Mouse (Mus musculus): ENCODE measurements around the gene Tmem41a. TPM values are rescaled to one million over a fixed set of nuclear protein-coding genes. Genes with fewer than 3 reads are reported as not detected.
A peak's percentile ranks its signal among the peaks of the same experiment; 100 is the strongest.

The Tmem41a gene
- polyA plus RNA-seq, 1 experiment from 2014 or later: 28.5 TPM

GRCm38 (mm10) chr16:21983581-21983980 lies 36.2 kb upstream of the Tmem41a start:
- Histone ChIP-seq H3K4me1 (replicated peaks; ENCODE audit: control insufficient read depth, insufficient read depth, low read length) (no peaks in the 10 kb centered on the region), H3K9me3 (ENCODE audit: control insufficient read depth, low read length) (no peaks in the 10 kb centered on the region), H3K4me3 (ENCODE audit: low read depth, low read length) (no peak overlapping the region), H3K36me3 (ENCODE audit: control insufficient read depth, insufficient read depth, low read length) (no peaks in the 10 kb centered on the region), H3K27ac (ENCODE audit: low read depth, low read length) (no peak overlapping the region), H3K27me3 (ENCODE audit: control insufficient read depth, insufficient read depth, low read length) (no peaks in the 10 kb centered on the region), H3K9ac (ENCODE audit: low read length) (no peak overlapping the region), H3K4me2 (ENCODE audit: low read depth, low read length, severe bottlenecking) (no peak overlapping the region)
- 93% methylated on average over 4 of the region's 4 CpGs for WGBS
- no peak for DNase-seq (ENCODE audit: low spot score)
- ATAC-seq (replicated peaks; ENCODE audit: low FRiP score): no peak

DNA sequence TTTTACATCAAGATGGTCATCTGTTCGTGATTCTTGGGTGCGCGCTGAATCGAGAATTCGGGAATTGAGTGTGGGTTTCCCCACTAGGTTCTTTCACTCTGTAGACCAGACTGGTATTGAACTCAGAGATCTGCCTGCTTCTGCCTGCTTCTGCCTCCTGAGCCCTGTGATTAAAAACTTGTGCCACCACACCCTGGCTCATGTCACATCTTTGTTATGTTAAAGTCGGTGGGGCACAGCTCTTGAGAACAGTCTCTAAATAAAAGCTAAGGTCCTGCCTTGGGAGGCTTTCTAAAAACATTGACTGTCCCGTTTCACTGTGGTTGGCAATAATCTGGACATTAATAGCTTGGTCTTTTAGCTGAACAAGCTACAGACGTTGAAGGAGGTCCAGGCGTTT lies 35.8 kb upstream of the Tmem41a start:
- Histone ChIP-seq H3K27ac (ENCODE audit: low read depth, low read length) (no peak overlapping the region), H3K9me3 (ENCODE audit: control insufficient read depth, low read length) (no peaks in the 10 kb centered on the region), H3K4me2 (ENCODE audit: low read depth, low read length, severe bottlenecking) (no peak overlapping the region), H3K9ac (ENCODE audit: low read length) (no peak overlapping the region), H3K27me3 (ENCODE audit: control insufficient read depth, insufficient read depth, low read length) (no peaks in the 10 kb centered on the region), H3K4me1 (replicated peaks; ENCODE audit: control insufficient read depth, insufficient read depth, low read length) (no peaks in the 10 kb centered on the region), H3K36me3 (ENCODE audit: control insufficient read depth, insufficient read depth, low read length) (no peaks in the 10 kb centered on the region), H3K4me3 (ENCODE audit: low read depth, low read length) (no peak overlapping the region)
- 92% methylated on average over 9 of the region's 9 CpGs for WGBS
- no peak for DNase-seq (ENCODE audit: low spot score)
- no peak for ATAC-seq (replicated peaks; ENCODE audit: low FRiP score)

DNA sequence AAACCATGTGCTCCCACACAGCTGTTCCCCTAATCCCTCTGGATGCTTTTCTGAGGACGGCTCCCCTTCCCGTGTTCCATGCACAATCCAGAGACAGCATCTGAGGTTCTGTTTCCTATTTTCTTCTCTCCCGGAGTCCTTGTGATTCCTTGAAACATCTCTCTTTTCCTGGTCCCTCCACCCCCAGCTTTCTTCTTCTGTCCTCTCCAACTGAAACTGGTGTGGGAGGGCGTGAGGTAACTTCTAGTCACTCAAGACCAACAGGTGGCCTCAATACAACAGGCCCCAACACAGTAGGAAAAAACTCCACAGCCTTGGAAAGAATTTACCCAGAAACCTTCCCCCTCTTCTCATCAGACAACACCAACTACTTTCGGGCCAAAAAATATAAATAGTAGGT lies 30.0 kb upstream of the Tmem41a start:
- WGBS: 78% methylated on average over 5 of the region's 5 CpGs
- H3K36me3 ChIP-seq (ENCODE audit: control insufficient read depth, insufficient read depth, low read length): no peaks in the 10 kb centered on the region
- no peaks in the 10 kb centered on the region for H3K27me3 ChIP-seq (ENCODE audit: control insufficient read depth, insufficient read depth, low read length)
- H3K9ac ChIP-seq (ENCODE audit: low read length): no peak overlapping the region
- DNase-seq (ENCODE audit: low spot score): no peak
- no peaks in the 10 kb centered on the region for H3K4me1 ChIP-seq (replicated peaks; ENCODE audit: control insufficient read depth, insufficient read depth, low read length)
- H3K9me3 ChIP-seq (ENCODE audit: control insufficient read depth, low read length): no peaks in the 10 kb centered on the region
- no peak overlapping the region for H3K4me3 ChIP-seq (ENCODE audit: low read depth, low read length)
- H3K27ac ChIP-seq (ENCODE audit: low read depth, low read length): no peak overlapping the region
- ATAC-seq (replicated peaks; ENCODE audit: low FRiP score): no peak
- no peak overlapping the region for H3K4me2 ChIP-seq (ENCODE audit: low read depth, low read length, severe bottlenecking)

DNA sequence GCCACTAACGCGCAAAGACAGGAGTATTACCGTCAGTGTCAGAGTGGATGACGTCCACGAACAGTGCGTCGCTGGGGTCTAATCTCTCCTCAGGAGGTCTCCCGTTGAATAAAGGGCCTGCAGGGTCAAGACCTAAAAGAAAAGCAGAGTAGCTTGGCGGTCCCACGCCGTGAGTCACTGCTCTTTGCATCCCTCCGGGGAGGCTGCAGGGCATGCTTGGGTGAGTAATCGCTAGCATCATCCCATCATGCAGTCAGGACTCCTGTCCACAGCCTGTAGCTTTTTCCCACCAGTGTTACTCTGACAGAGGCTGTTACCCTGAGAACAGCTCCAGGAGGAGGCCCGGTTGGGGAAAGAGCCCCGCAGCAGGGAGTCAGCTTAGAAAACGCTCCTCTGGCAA lies 28.9 kb upstream of the Tmem41a start:
- Histone ChIP-seq H3K36me3 (ENCODE audit: control insufficient read depth, insufficient read depth, low read length) (no peaks in the 10 kb centered on the region), H3K27me3 (ENCODE audit: control insufficient read depth, insufficient read depth, low read length) (no peaks in the 10 kb centered on the region), H3K9ac (ENCODE audit: low read length) (no peak overlapping the region), H3K4me3 (ENCODE audit: low read depth, low read length) (no peak overlapping the region), H3K27ac (ENCODE audit: low read depth, low read length) (no peak overlapping the region), H3K4me2 (ENCODE audit: low read depth, low read length, severe bottlenecking) (peak overlapping the region; percentile 35), H3K9me3 (ENCODE audit: control insufficient read depth, low read length) (no peaks in the 10 kb centered on the region), H3K4me1 (replicated peaks; ENCODE audit: control insufficient read depth, insufficient read depth, low read length) (no peaks in the 10 kb centered on the region)
- no peak for DNase-seq (ENCODE audit: low spot score)
- under 1% methylated on average over 16 of the region's 16 CpGs for WGBS
- ATAC-seq (replicated peaks; ENCODE audit: low FRiP score): no peak

DNA sequence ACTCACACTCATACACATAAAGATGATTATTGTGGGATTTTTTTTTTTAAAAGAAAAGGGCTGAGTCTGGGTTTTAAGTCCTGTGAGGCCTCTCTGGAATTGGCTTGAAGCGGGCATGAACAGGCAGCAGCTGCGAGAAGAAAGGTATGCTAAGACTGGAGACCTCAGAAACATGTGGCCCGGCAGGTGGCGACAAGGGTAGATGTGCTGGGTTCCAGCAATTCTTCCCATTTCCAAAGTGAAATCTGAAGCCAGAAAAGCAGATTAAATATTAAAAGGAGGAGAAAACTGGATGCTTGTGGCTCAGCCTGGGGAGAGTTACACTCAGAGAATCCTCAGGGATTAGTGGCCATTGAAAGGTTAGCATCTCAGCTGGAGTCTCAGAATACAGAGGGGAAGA lies 24.1 kb upstream of the Tmem41a start:
- Histone ChIP-seq H3K36me3 (ENCODE audit: control insufficient read depth, insufficient read depth, low read length) (no peaks in the 10 kb centered on the region), H3K4me1 (replicated peaks; ENCODE audit: control insufficient read depth, insufficient read depth, low read length) (no peaks in the 10 kb centered on the region), H3K4me2 (ENCODE audit: low read depth, low read length, severe bottlenecking) (no peak overlapping the region), H3K9ac (ENCODE audit: low read length) (no peak overlapping the region), H3K9me3 (ENCODE audit: control insufficient read depth, low read length) (no peaks in the 10 kb centered on the region), H3K27ac (ENCODE audit: low read depth, low read length) (no peak overlapping the region), H3K4me3 (ENCODE audit: low read depth, low read length) (no peak overlapping the region), H3K27me3 (ENCODE audit: control insufficient read depth, insufficient read depth, low read length) (no peaks in the 10 kb centered on the region)
- 60% methylated on average over 4 of the region's 4 CpGs for WGBS
- DNase-seq (ENCODE audit: low spot score) (no peak), ATAC-seq (replicated peaks; ENCODE audit: low FRiP score) (no peak)

GRCm38 (mm10) chr16:21970536-21970935 lies 23.2 kb upstream of the Tmem41a start:
- Histone ChIP-seq H3K9me3 (ENCODE audit: control insufficient read depth, low read length) (no peaks in the 10 kb centered on the region), H3K4me3 (ENCODE audit: low read depth, low read length) (no peak overlapping the region), H3K27ac (ENCODE audit: low read depth, low read length) (no peak overlapping the region), H3K36me3 (ENCODE audit: control insufficient read depth, insufficient read depth, low read length) (no peaks in the 10 kb centered on the region), H3K4me1 (replicated peaks; ENCODE audit: control insufficient read depth, insufficient read depth, low read length) (no peaks in the 10 kb centered on the region), H3K9ac (ENCODE audit: low read length) (no peak overlapping the region), H3K27me3 (ENCODE audit: control insufficient read depth, insufficient read depth, low read length) (no peaks in the 10 kb centered on the region), H3K4me2 (ENCODE audit: low read depth, low read length, severe bottlenecking) (no peak overlapping the region)
- 87% methylated on average over 6 of the region's 6 CpGs for WGBS
- DNase-seq (ENCODE audit: low spot score) (no peak), ATAC-seq (replicated peaks; ENCODE audit: low FRiP score) (no peak)

GRCm38 (mm10) chr16:21969874-21970273 lies 22.5 kb upstream of the Tmem41a start:
- Histone ChIP-seq H3K27ac (ENCODE audit: low read depth, low read length) (no peak overlapping the region), H3K36me3 (ENCODE audit: control insufficient read depth, insufficient read depth, low read length) (no peaks in the 10 kb centered on the region), H3K27me3 (ENCODE audit: control insufficient read depth, insufficient read depth, low read length) (no peaks in the 10 kb centered on the region), H3K4me1 (replicated peaks; ENCODE audit: control insufficient read depth, insufficient read depth, low read length) (no peaks in the 10 kb centered on the region), H3K4me3 (ENCODE audit: low read depth, low read length) (no peak overlapping the region), H3K9ac (ENCODE audit: low read length) (no peak overlapping the region), H3K4me2 (ENCODE audit: low read depth, low read length, severe bottlenecking) (no peak overlapping the region), H3K9me3 (ENCODE audit: control insufficient read depth, low read length) (no peaks in the 10 kb centered on the region)
- no peak for DNase-seq (ENCODE audit: low spot score)
- 78% methylated on average over 5 of the region's 5 CpGs for WGBS
- no peak for ATAC-seq (replicated peaks; ENCODE audit: low FRiP score)

GRCm38 (mm10) chr16:21965576-21965975 lies 18.2 kb upstream of the Tmem41a start:
- Histone ChIP-seq H3K4me2 (ENCODE audit: low read depth, low read length, severe bottlenecking) (no peak overlapping the region), H3K9ac (ENCODE audit: low read length) (no peak overlapping the region), H3K4me1 (replicated peaks; ENCODE audit: control insufficient read depth, insufficient read depth, low read length) (no peaks in the 10 kb centered on the region), H3K36me3 (ENCODE audit: control insufficient read depth, insufficient read depth, low read length) (no peaks in the 10 kb centered on the region), H3K27ac (ENCODE audit: low read depth, low read length) (no peak overlapping the region), H3K27me3 (ENCODE audit: control insufficient read depth, insufficient read depth, low read length) (no peaks in the 10 kb centered on the region), H3K9me3 (ENCODE audit: control insufficient read depth, low read length) (no peaks in the 10 kb centered on the region), H3K4me3 (ENCODE audit: low read depth, low read length) (no peak overlapping the region)
- ATAC-seq (replicated peaks; ENCODE audit: low FRiP score) (no peak), DNase-seq (ENCODE audit: low spot score) (no peak)
- WGBS: 77% methylated on average over 3 of the region's 3 CpGs

DNA sequence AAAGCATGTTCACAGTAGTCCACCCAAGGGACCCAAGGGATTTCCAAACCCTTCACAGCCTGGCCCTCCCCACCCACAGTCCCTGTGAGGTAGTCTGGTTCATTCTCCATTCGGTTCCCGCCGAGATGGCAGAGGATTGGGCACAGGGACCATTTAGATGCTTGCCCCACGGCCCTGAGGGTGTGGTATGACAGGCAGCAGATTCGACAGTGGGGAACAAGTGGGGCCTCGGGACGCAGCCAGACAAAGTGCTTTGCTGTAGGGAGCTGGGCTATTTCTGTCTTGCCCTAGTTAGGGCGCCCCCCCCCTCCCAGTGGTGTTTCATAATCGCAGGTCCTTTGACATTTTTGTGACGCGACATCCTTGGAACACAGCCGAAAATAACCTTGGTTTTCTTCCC lies 8.2 kb upstream of the Tmem41a start:
- H3K9me3 ChIP-seq (ENCODE audit: control insufficient read depth, low read length): no peaks in the 10 kb centered on the region
- no peak overlapping the region for H3K27ac ChIP-seq (ENCODE audit: low read depth, low read length)
- no peak overlapping the region for H3K4me2 ChIP-seq (ENCODE audit: low read depth, low read length, severe bottlenecking)
- H3K36me3 ChIP-seq (ENCODE audit: control insufficient read depth, insufficient read depth, low read length): no peaks in the 10 kb centered on the region
- H3K9ac ChIP-seq (ENCODE audit: low read length): no peak overlapping the region
- no peaks in the 10 kb centered on the region for H3K27me3 ChIP-seq (ENCODE audit: control insufficient read depth, insufficient read depth, low read length)
- ATAC-seq (replicated peaks; ENCODE audit: low FRiP score): no peak
- H3K4me3 ChIP-seq (ENCODE audit: low read depth, low read length): no peak overlapping the region
- no peak for DNase-seq (ENCODE audit: low spot score)
- H3K4me1 ChIP-seq (replicated peaks; ENCODE audit: control insufficient read depth, insufficient read depth, low read length): no peaks in the 10 kb centered on the region
- WGBS: 87% methylated on average over 12 of the region's 12 CpGs

Data from forebrain, embryonic 11.5 days (tissue).